Mouse (Mus musculus): ENCODE measurements around the gene 4930442H23Rik. TPM values are rescaled to one million over a fixed set of nuclear protein-coding genes. Genes with fewer than 3 reads are reported as not detected.

4930442H23Rik gene
- total RNA-seq, 2 experiments from 2014 or later, result not detected

DNA sequence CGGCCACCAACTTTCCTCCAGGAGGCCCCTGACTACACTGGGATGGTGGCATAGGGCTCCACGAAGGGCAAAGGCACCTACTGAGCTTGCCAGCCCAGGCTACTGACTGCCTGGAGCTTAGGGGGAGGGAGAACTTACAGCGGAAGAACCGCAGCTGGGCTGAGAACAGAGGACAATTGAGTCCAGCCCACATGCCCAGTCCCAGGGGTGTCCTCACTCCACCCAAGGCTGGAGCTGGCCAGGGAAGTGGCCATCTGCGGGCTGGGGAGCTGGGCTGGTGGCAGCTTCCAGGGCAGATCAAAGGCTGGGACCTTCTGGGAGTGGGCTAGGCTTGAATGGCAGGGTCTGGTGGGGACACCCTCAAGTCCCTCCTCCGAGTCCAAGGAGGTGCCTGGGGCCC lies 28.9 kb downstream of the 4930442H23Rik start:
- intact Hi-C loops (cut with DNase I), result no loop called here
- DNase-seq (ENCODE audit: low spot score), result no peak

DNA sequence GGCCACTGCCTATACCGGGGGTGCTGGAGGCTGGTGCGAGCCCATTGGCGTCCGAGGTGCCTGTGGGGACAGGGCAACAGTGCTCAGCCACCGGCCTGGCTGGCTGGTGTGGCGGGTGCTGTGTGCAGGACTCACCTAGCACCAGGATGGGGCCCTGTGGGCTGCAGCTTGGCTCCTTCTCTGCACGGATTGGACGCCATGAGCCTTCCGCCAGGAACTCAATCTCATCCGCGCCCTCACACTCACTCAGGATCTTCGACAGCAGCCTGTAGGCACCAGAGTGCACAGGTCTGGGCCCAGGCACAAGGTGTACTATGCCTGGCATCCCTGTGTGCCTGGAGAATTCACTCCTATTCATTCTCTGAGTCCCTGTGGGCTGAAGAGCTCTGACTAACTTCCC lies 29.3 kb downstream of the 4930442H23Rik start:
- intact Hi-C loops (cut with DNase I), result no loop called here
- no peak for DNase-seq (ENCODE audit: low spot score)

DNA sequence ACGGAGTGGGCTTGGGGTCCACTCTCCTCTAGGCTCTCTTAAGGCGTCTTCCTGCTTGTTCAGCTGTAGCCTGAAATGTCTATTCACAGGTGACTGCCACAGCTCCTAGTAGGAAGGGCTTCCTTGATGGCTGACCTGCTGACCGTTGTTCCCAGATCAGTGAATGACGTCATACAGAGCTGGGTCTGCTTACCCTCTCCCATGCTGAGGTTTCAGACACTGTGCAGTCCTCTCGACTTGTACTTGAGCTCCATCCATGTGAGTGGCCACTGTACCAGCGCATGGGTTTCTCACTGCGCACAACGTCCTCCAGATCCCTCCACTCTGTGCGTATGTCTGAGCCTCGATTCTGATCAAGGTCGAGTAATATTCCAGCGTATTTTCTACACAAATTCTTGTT lies 31.0 kb downstream of the 4930442H23Rik start:
- intact Hi-C loops (cut with DNase I), result no loop called here
- no peak for DNase-seq (ENCODE audit: low spot score)

DNA sequence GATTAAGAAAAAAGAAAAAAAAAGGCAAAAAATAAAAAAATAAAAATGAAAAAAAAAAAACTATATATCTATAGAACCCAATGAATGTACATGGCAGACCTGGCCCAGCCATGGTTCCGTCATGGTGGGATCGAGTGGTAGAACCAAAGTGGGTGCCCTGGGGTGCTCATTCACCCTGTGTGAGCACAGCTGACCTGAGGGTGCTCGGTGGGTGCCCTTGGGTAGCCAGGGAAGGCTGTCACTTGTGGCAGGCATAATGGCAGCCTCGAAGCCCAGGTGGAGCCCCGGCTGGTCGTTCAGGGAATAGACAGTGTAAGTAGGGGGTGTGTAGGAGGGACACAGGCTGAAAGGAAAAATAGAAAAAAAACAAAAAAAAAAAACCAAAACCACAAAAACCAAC lies 32.4 kb downstream of the 4930442H23Rik start:
- no peak for DNase-seq (ENCODE audit: low spot score)
- intact Hi-C loops (cut with DNase I), result no loop called here

DNA sequence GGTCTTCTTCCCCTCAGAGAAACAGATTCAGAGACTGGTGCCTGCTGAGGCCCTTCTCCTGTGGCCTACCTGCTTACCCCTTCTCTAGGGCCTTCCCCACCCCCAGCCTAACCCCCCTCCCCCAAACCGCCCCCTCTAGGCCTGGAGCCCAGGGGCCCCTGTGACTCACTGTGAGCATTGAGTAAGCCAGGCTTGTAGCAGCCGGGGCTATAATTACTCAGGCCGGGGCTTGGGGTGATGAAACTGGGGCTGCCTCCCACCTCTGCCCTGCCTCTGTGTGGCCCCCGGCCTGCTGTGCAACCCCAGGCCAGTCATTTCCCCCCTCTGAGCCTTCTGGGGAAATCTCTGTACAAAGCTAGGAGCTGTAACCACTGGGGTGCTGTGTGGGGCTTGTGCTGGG lies 37.4 kb downstream of the 4930442H23Rik start:
- intact Hi-C loops (cut with DNase I), result no loop called here
- no peak for DNase-seq (ENCODE audit: low spot score)

DNA sequence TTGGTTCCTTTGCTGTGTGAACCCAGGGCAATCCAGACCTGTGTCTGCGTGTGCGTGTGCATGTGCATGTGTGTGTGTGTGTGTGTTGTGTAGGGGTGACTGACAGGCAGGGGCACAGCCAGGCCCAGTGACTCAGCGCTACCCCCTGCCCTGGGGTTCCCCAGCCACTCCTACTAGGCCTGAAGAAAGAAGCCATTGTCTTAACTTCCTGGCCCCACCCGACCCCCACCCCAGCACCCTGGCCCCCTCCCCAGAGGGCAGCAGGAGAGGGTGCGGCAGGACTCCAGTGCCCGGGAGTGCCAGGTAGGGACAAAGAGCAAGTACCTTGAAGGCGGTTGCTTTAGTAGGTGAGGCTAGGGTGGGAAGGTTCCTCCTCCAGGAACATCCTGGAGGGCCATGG lies 37.9 kb downstream of the 4930442H23Rik start:
- intact Hi-C loops (cut with DNase I), result no loop called here
- no peak for DNase-seq (ENCODE audit: low spot score)

DNA sequence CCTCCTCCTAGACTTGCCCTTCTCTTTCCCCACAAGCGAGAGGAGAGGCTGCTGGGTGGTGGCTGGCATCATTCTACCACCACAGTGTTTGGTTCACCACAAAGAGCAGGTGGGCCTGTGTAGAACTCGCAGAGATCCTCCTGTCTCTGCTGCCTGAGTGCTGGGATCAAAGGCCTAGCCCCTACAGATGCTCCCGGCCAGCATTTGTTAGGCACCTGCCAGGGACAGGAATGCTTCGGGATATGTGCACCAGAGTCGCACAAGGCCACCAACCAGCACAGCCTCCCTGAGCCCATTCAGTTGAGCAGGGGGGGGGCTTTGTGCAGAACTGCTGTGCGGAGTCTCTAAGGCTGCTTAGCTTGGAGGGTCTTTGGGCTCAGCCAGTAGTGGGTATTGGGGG lies 38.3 kb downstream of the 4930442H23Rik start:
- intact Hi-C loops (cut with DNase I), result no loop called here
- no peak for DNase-seq (ENCODE audit: low spot score)

DNA sequence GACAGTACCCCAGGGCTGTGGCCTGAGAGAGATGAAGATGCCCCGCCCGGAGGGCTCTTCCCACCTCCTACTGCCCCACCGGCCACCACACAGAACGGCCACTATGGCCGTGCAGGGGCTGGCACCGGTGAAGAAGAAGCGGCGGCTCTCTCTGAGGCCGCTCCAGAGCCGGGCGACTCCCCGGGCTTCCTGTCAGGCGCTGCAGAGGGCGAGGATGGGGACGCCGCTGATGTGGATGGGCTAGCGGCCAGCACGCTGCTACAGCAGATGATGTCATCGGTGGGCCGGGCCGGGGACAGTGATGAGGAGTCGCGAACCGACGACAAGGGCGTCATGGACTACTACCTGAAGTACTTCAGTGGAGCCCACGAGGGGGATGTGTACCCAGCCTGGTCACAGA lies 39.0 kb downstream of the 4930442H23Rik start:
- peak; percentile 49 for DNase-seq (ENCODE audit: low spot score)
- intact Hi-C loops (cut with DNase I), result no loop called here

DNA sequence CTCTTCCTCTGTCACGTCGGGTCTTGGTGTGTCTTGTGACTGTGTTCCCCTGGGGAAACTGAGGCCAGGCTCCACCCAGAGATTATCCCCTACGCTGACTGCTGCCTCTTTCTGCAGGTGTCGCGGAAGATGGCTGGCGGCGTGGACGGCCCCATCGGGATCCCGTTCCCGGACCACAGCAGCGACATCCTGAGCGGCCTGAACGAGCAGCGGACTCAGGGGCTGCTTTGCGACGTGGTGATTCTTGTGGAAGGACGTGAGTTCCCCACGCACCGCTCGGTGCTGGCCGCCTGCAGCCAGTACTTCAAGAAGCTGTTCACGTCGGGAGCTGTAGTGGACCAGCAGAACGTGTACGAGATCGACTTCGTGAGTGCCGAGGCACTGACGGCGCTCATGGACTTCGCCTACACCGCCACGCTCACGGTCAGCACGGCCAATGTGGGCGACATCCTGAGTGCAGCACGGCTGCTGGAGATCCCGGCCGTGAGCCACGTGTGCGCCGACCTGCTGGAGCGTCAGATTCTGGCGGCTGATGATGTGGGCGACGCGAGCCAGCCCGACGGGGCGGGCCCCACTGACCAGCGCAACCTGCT lies 39.7 kb downstream of the 4930442H23Rik start:
- intact Hi-C loops (cut with DNase I), result no loop called here
- DNase-seq (ENCODE audit: low spot score), result no peak

DNA sequence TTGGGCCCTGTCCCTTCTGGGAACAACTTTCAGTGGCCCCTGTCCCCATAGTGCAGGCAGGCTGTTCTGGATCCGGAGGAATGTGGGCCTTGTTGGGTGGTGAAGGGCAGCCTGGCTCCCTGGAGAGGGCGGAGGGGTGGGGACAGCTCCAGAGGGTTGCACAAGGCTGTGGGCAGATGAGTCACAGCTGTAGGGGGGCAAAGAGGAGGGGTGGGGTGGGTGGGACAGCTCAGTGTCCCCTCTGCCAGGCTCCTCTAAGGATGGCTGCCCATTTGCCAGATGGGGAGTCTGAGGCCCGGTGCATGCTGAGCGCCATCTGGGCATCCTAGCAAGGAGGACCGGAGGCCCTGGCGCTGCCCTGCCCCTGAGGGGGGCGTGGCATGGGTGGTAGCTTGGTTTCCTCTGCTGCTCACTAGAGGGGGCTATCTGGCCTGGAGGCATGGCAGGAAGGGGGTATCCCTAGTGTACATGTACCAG lies 40.5 kb downstream of the 4930442H23Rik start:
- intact Hi-C loops (cut with DNase I), result no loop called here
- DNase-seq (ENCODE audit: low spot score), result no peak

DNA sequence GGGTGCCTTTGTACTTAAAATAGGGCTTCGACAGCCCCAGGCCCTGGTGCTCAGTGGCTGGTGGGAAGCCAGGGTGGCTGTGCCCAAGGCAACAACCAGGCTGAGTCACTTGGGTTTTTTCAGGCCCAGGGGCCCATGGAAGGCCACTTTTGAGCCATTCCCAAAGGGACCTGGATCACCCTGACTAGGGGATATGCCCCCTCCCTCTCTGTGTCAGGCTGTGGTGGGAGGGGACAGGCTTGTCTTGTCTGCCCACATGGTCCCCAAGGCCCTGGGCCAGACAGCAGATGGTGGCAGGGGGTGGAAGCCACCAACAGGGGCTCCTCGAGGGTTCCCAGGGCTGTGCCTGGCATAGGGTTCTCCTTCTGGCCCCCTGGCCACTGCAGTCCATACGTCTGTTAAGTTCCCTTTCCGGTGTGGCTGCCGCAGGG lies 41.1 kb downstream of the 4930442H23Rik start:
- DNase-seq (ENCODE audit: low spot score), result no peak
- intact Hi-C loops (cut with DNase I), result no loop called here

DNA sequence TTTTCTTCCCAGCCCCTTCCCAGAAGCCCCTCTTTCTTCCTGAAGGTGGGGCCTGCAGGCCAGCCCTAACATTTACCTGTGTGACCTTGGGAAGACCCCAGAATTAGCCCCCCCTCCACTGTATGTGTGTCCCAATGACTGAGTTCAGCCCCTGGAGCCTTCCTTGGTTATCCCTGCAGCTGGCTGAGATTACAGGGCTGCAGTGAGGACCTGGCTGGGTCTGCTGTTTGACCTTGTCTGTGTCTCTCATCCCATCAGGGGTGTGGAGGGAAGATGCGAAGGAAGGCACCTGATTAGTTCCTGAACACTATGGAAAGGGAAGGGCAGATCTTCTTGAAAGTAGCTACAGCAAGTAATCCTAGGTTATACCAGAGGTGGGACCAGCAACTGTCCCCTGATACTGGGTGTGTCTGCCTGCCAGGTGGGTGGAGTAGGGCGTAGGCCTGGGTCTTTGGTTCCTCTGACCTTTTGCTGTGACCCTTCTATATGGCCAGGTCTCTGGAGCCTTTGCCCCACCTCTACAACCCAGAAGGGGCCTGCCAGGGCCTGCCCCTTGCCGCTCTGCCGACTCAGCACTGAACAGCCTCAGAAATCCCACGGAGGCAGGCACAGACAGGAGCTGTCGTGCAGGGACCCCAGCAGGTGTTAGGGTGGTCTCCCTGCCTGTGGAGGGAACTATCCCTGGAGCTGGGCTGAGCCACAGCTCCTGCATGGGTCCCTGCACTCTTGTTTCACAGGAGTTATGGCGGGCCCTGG lies 42.0 kb downstream of the 4930442H23Rik start:
- DNase-seq (ENCODE audit: low spot score), result no peak
- intact Hi-C loops (cut with DNase I), result no loop called here

DNA sequence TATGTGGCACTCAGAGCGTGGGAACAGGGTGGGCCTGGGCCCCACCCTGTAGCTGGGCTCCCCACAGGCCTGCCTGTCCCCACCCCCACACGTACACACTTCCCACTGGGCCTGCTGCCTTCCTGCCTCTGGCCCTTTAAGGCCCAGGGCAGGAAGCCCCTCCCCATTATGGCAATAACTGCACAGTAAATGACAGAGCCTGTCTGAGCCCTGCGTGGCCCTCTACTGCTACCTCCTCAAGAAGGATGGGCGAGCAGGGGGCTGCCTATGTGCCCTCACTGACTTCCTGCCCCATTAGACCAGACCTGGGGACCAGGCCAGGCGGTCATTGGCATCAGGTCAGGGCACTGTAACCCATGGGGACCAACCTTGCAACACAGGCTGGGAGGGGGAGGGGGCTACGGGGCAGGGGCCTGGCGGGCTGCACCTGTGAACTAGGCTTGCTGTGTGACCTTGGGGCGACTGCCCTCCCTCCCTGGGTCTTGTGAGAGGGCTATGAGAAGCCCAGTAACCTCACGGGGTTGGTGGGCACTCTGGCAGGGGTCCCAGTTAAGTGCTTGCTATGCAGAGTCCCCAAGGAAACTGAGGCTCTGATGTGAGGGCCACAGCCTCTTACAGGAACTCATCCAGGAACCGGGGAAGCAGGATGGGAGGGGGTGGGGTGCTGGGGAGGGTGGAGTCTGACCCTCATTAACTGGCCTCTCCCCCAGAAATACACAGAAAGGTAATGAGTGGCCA lies 42.8 kb downstream of the 4930442H23Rik start:
- DNase-seq (ENCODE audit: low spot score), result peak; percentile 54
- intact Hi-C loops (cut with DNase I), result no loop called here

DNA sequence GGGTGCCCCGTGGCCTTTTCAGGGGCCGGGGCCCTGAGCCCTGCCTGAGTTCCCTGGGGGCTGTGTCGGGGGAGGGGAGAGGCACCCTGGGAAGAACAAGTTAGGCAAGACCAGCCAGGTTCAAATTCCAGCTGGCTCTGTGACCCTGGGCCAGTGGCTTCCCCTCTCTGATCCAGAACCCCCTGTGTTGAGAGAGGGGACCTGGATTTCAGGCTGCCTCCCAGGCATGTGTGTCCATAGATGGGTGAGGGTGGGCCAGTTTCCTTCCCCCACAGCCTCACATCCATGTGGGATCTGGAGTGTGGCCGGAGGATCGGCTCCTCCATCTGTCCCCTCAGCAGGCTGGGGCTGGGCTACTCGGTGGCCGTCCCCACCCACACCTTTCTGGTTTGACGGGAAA lies 43.6 kb downstream of the 4930442H23Rik start:
- intact Hi-C loops (cut with DNase I), result no loop called here
- no peak for DNase-seq (ENCODE audit: low spot score)

DNA sequence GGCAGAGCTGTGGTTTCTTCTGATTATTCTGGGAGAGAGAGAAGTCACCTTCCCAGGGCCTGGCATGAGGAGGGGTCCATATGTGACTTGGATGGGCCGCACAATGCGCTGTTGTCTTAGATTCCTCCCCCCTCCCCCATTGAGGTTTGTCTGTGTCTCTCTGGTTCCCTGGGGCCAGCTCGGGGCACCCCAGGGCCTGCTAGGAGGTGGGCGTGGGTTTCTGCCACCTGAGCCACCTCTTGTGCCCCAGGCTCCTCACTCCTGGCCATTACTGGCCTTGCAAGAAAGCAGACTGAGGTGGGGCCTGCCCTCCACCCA lies 44.2 kb downstream of the 4930442H23Rik start:
- intact Hi-C loops (cut with DNase I), result loop anchor here (2.0 kb wide), 1 partner anchor 27 kb away; the partner anchor contains the start of gene Pias4
- DNase-seq (ENCODE audit: low spot score), result no peak

DNA sequence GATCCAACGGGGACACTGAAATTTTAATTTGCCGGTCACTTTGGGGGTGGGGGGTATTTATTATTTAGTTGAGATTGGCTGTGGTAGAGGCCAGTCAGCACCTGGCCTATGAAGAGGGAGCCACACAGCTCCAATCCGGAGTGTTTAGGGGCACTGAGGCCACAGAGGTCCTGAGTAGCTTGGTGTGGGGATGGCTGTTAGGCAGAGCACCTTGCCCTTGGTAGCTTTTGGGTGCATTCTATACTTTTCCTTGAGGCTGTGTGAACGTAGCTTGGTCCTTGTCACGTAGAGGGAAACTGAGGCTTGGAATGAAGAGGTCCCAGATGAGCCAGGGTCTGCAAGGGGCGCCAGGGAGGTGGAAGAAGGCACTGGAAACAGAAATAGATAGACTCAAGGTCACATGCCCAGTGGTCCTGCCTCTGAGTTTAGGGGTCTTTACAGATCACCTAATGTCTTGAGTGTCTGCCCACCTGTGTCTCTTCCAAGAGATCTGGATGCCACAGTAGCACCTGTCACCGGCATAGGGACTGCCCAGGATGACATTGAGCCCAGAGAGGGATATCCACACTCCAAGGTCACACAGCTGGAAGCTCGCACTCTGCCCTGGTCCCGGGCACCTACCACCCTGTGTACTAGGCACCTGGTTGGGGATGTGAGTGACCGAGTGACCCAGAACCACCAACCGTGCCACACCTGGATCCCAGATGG lies 44.7 kb downstream of the 4930442H23Rik start:
- DNase-seq (ENCODE audit: low spot score), result no peak
- intact Hi-C loops (cut with DNase I), result loop anchor here (2.0 kb wide), 1 partner anchor 28 kb away; the partner anchor contains the start of gene Pias4

DNA sequence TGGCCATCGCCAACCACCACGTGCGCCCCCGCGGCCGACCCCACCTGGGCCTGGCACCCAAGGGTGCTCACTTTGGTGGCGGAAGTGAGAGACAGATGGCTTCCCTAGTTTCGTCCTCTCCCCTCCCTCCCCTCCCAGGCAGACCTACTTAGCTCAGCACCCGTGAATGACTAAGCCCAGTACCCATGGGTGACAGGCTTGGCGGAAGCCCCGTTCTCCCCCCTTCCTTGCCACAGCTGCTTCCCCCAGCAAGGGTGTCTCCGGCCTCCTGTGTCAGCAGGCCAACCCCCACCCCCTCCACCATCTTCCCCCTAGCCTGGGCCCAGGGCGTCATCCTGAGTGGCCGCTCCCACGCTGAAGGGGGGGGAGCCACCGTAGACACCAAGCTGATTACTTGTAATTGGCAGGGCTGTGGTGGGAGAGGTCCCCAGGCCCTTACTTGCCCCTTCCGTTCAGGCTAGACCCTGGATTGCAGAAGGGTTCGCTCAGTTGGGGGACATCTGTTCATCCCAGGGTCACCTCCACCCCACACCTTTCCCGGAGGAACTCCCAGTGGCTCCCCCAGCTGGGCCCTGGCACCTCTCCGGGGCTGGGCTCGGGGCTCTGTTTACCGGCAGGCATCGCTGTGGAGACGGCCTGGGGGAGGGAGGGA lies 45.4 kb downstream of the 4930442H23Rik start:
- DNase-seq (ENCODE audit: low spot score), result no peak
- intact Hi-C loops (cut with DNase I), result loop anchor here (2.0 kb wide), 1 partner anchor 29 kb away; the partner anchor contains the start of gene Pias4

DNA sequence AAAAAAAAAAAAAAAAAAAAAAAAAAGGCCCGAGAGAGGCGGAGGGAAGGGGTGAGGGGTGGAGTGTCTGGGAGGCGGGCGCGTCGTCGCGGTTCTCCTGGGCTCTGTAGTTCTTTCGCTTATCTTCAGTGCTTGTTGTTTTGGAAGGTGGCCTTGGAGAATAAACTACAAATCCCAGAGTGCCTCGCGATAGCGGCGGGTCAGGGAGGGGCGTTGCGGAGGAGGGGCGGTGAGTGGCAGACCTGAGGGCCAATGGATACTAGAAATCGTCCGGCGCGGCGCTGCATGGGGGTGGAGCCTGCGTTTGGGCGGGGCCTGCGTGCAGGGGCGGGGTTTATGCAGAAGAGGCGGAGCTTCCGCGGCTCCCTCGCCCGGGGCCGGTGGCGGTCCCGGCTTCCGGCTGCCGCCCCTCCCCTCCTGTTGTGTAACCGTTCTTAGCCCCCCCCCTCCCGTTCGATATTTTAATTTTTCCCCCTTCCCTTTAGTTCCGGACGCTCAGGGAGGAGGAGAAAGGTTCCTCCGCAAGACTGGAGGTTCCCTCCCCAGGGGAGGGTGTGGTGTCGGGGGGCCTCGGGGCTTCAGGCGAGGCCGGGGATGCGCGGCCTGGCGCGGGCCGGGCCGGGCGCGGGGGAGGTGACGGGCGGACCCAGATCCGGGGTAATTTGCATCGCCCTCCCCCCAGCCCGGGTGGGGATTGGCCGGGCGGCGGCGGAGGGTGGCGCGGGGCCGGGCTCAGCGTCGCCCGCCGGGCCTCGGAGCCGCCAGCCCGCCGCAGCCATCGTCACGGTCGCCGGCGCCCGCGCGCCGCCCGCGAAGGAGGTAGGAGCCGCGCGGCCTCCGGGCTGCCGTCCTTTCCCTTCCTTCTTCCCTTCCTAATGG lies 46.2 kb downstream of the 4930442H23Rik start:
- intact Hi-C loops (cut with DNase I), result loop anchor here (2.0 kb wide), 1 partner anchor 29 kb away; the partner anchor contains the start of gene Pias4

More for the DNA sequence above, 46.2 kb downstream of the 4930442H23Rik start:
- DNase-seq (ENCODE audit: low spot score), result peak; percentile 98
